24 mouse cellular contexts compared by ENCODE assay signal in genomic region chr9:57453516-57453915, GRCm38 (mm10). TPM values are rescaled to one million over a fixed set of nuclear protein-coding genes. Genes with fewer than 3 reads are reported as not detected.
"Had no signal": no experiment of that assay in that cellular context is flagged by ENCODE, and none has a peak within 500 bp of the region (broad histone marks: within the 10 kb centered on the region; RNA-seq: fewer than 3 reads in every experiment).

No protein-coding gene starts in this region.

- DNase-seq: gastrocnemius, adult 2 months; gastrocnemius, postnatal 10 days; gastrocnemius, postnatal 25 days; heart, adult 18-20 months; heart, postnatal 10 days; heart, postnatal 4 days; kidney, adult 18-20 months; kidney, adult 8-10 months; kidney, postnatal 14 days; kidney, postnatal 36 days; layer of hippocampus, adult 9-11 months; layer of hippocampus, postnatal 36 days; left cerebral cortex, postnatal 4 days had no signal

- H3K9me3 ChIP-seq: heart, embryonic 10.5 days; heart, embryonic 12.5 days; hindbrain, embryonic 10.5 days; hindbrain, embryonic 12.5 days; limb, embryonic 13.5 days; limb, embryonic 15.5 days; liver, embryonic 12.5 days had no signal

- H3K9ac ChIP-seq: heart, embryonic 12.5 days; hindbrain, embryonic 12.5 days; hindbrain, embryonic 14.5 days; limb, embryonic 13.5 days; limb, embryonic 15.5 days; liver, embryonic 12.5 days had no signal

- ATAC-seq: hindbrain, postnatal 0 days; liver, embryonic 12.5 days had no signal

- H3K27me3 ChIP-seq: heart, embryonic 12.5 days; hindbrain, embryonic 12.5 days; limb, embryonic 13.5 days; limb, embryonic 15.5 days; liver, embryonic 12.5 days had no signal

- H3K4me1 ChIP-seq: heart, embryonic 10.5 days; heart, embryonic 12.5 days; hindbrain, embryonic 10.5 days; hindbrain, embryonic 12.5 days; limb, embryonic 13.5 days; limb, embryonic 15.5 days; liver, embryonic 12.5 days had no signal

- H3K4me2 ChIP-seq: heart, embryonic 12.5 days; hindbrain, embryonic 12.5 days; hindbrain, embryonic 14.5 days; limb, embryonic 13.5 days; limb, embryonic 15.5 days; liver, embryonic 12.5 days had no signal

- H3K4me3 ChIP-seq: gastrocnemius, adult 2 months; heart, embryonic 10.5 days; heart, embryonic 12.5 days; hindbrain, embryonic 10.5 days; hindbrain, embryonic 12.5 days; limb, embryonic 13.5 days; limb, embryonic 15.5 days; liver, embryonic 12.5 days had no signal

- H3K27ac ChIP-seq: gastrocnemius, adult 2 months; heart, embryonic 10.5 days; hindbrain, embryonic 10.5 days; hindbrain, embryonic 12.5 days; hindbrain, embryonic 14.5 days; hindbrain, postnatal 0 days; kidney, postnatal 0 days; limb, embryonic 13.5 days; limb, embryonic 15.5 days; liver, embryonic 12.5 days had no signal

RNA-seq across cellular contexts. Expression of gene Rpp25, which starts 50.3 kb away (rescaled TPM):
- total RNA-seq: gastrocnemius, adult 2 months; gastrocnemius, postnatal 10 days; gastrocnemius, postnatal 25 days; liver, adult 2 months had no signal
- polyA plus RNA-seq: liver, adult 2 months had no signal
